Mouse (Mus musculus) MEL (cell line): ENCODE measurements at regions not wholly inside any gene's neighbourhood (a gene's known extent, or its start where the extent isn't known, plus 50 kb on each side); places are given as distances from the start of the nearest gene placed in this dataset.

ENCODE experiments used
- DNase-seq: peaks from one replicate; pipeline ENCODE4 v3.0.0; 2011; ENCODE audit warnings: low read depth, low spot score
- H3K27ac ChIP-seq: 2 replicates; pipeline ENCODE4 v1.5.1; 2012; ENCODE audit warnings: low read depth, mild to moderate bottlenecking, control low read depth, low read length, moderate library complexity; ENCODE audit not compliant: control insufficient read depth
- H3K27me3 ChIP-seq, 2 experiments: fragments of 150-350 bp in 1 of 2; sonication (generic) in 1 of 2; 2 replicates each; pipeline ENCODE4 v1.6.1; 2012; ENCODE audit warnings: low read length in 2 of 2, mild to moderate bottlenecking in 2 of 2, improper control_type of control experiment in 1 of 2, moderate library complexity in 1 of 2; ENCODE audit not compliant: insufficient read depth in 2 of 2, control insufficient read depth in 1 of 2
- H3K36me3 ChIP-seq, 2 experiments: 2 replicates each; pipeline ENCODE4 v1.6.1; 2012 to 2014; ENCODE audit warnings: low read length in 2 of 2, improper control_type of control experiment in 1 of 2, inconsistent platforms in 1 of 2, mild to moderate bottlenecking in 1 of 2; ENCODE audit not compliant: insufficient read depth in 2 of 2, control insufficient read depth in 1 of 2
- H3K4me1 ChIP-seq, 2 experiments: fragments of 150-350 bp in 1 of 2; sonication (generic) in 1 of 2; 2 replicates each; pipeline ENCODE4 v1.6.1; 2012; ENCODE audit warnings: low read length in 2 of 2, improper control_type of control experiment in 1 of 2, mild to moderate bottlenecking in 1 of 2; ENCODE audit not compliant: insufficient read depth in 2 of 2, control insufficient read depth in 1 of 2
- H3K4me3 ChIP-seq, 2 experiments: fragments of 150-350 bp in 1 of 2; sonication (generic) in 1 of 2; 2 replicates each; pipeline ENCODE4 v1.5.1; 2012; ENCODE audit warnings: low read depth in 2 of 2, low read length in 2 of 2, mild to moderate bottlenecking in 2 of 2, moderate library complexity in 2 of 2, control low read depth in 1 of 2, improper control_type of control experiment in 1 of 2; ENCODE audit not compliant: control insufficient read depth in 1 of 2, insufficient read depth in 1 of 2
- H3K79me2 ChIP-seq: 2 replicates; pipeline ENCODE4 v1.6.1; 2012; ENCODE audit warnings: mild to moderate bottlenecking, low read length, moderate library complexity; ENCODE audit not compliant: control insufficient read depth, poor library complexity, insufficient read depth
- H3K9ac ChIP-seq: 2 replicates; pipeline ENCODE4 v1.6.1; 2012; ENCODE audit warnings: low read depth, mild to moderate bottlenecking, control low read depth, low read length, moderate library complexity; ENCODE audit not compliant: control insufficient read depth, poor library complexity, severe bottlenecking
- H3K9me3 ChIP-seq: fragments of 150-350 bp; sonication (generic); replicated peaks from 2 replicates; pipeline ENCODE4 v1.6.1; 2012; ENCODE audit warnings: mild to moderate bottlenecking, low read length, improper control_type of control experiment, moderate library complexity; ENCODE audit not compliant: insufficient read depth
- BHLHE40 ChIP-seq: IDR thresholded peaks from 2 replicates; pipeline ENCODE4 v1.6.1; 2012; ENCODE audit warnings: low read depth, mild to moderate bottlenecking, inconsistent platforms, low read length, improper control_type of control experiment, borderline replicate concordance
- CHD1 ChIP-seq: IDR thresholded peaks from 2 replicates; pipeline ENCODE4 v1.6.1; 2012; ENCODE audit warnings: low read depth, mild to moderate bottlenecking, inconsistent platforms, low read length, improper control_type of control experiment
- HCFC1 ChIP-seq: IDR thresholded peaks from 2 replicates; pipeline ENCODE4 v1.6.1; 2012; ENCODE audit warnings: low read depth, mild to moderate bottlenecking, inconsistent platforms, low read length, improper control_type of control experiment, moderate library complexity
- KAT2A ChIP-seq: conservative IDR thresholded peaks from 2 replicates; pipeline ENCODE4 v1.6.1; 2012; ENCODE audit warnings: low read depth, low read length, improper control_type of control experiment, inconsistent platforms
- MAZ ChIP-seq: IDR thresholded peaks from 2 replicates; pipeline ENCODE4 v1.6.1; 2012; ENCODE audit warnings: low read depth, mild to moderate bottlenecking, inconsistent platforms, low read length, improper control_type of control experiment
- MXI1 ChIP-seq: IDR thresholded peaks from 2 replicates; pipeline ENCODE4 v1.6.1; 2011; ENCODE audit warnings: mild to moderate bottlenecking, low read depth, low read length, improper control_type of control experiment
- NRF1 ChIP-seq: IDR thresholded peaks from 2 replicates; pipeline ENCODE4 v1.6.1; 2014; ENCODE audit warnings: low read depth, mild to moderate bottlenecking, inconsistent platforms, low read length, improper control_type of control experiment, moderate library complexity; ENCODE audit not compliant: poor library complexity, insufficient read depth, severe bottlenecking
- TBP ChIP-seq: IDR thresholded peaks from 2 replicates; pipeline ENCODE4 v1.8.0; 2011; ENCODE audit warnings: low read depth, low read length, improper control_type of control experiment
- TCF12 ChIP-seq: IDR thresholded peaks from 2 replicates; pipeline ENCODE4 v1.6.1; 2014; ENCODE audit warnings: low read depth, mild to moderate bottlenecking, inconsistent platforms, low read length, improper control_type of control experiment, moderate library complexity
- UBTF ChIP-seq: IDR thresholded peaks from 2 replicates; pipeline ENCODE4 v1.6.1; 2012; ENCODE audit warnings: low read depth, mild to moderate bottlenecking, inconsistent platforms, low read length, improper control_type of control experiment, moderate library complexity, borderline replicate concordance; ENCODE audit not compliant: insufficient read depth
- ZMIZ1 ChIP-seq: IDR thresholded peaks from 2 replicates; pipeline ENCODE4 v1.6.1; 2012; ENCODE audit warnings: low read depth, mild to moderate bottlenecking, inconsistent platforms, low read length, improper control_type of control experiment, moderate library complexity

- Histone ChIP-seq H3K9ac (no peak overlapping the region), H3K4me3 (no peak overlapping the region), H3K27me3 (no peaks in the 10 kb centered on the region), H3K79me2 (no peaks in the 10 kb centered on the region), H3K36me3 (no peaks in the 10 kb centered on the region), H3K9me3 (no peaks in the 10 kb centered on the region), H3K27ac (no peak overlapping the region), H3K4me1 (no peaks in the 10 kb centered on the region)
- DNase-seq: no peak
- TF ChIP-seq TBP (no peak), ZMIZ1 (no peak), MAZ (no peak), TCF12 (no peak), MXI1 (no peak), BHLHE40 (no peak)
Observed at GRCm38 (mm10) chr1:82155961-82156360, 77.0 kb upstream of the Gm9747 start.

- no peaks in the 10 kb centered on the region for H3K36me3 ChIP-seq
- H3K4me3 ChIP-seq: no peak overlapping the region
- TF ChIP-seq NRF1: no peak
- H3K9ac ChIP-seq: no peak overlapping the region
- no peaks in the 10 kb centered on the region for H3K9me3 ChIP-seq
- no peak for DNase-seq
- H3K27me3 ChIP-seq: no peaks in the 10 kb centered on the region
- no peaks in the 10 kb centered on the region for H3K4me1 ChIP-seq
- H3K27ac ChIP-seq: no peak overlapping the region
- no peaks in the 10 kb centered on the region for H3K79me2 ChIP-seq
Observed at GRCm38 (mm10) chr1:82157013-82157412, 75.9 kb upstream of the Gm9747 start.

- Histone ChIP-seq H3K79me2 (no peaks in the 10 kb centered on the region), H3K4me1 (no peaks in the 10 kb centered on the region), H3K4me3 (no peak overlapping the region), H3K27ac (no peak overlapping the region), H3K9ac (no peak overlapping the region), H3K36me3 (no peaks in the 10 kb centered on the region), H3K27me3 (no peaks in the 10 kb centered on the region), H3K9me3 (no peaks in the 10 kb centered on the region)
- no peak for DNase-seq
- TF ChIP-seq UBTF (no peak), CHD1 (no peak), TBP (no peak), HCFC1 (no peak), KAT2A (no peak)
Observed at GRCm38 (mm10) chr1:82158466-82158865, 74.4 kb upstream of the Gm9747 start.
